Mouse (Mus musculus) small intestine, adult 2 months (tissue): Measurements from ENCODE around the gene Hemgn. TPM values are rescaled to one million over a fixed set of nuclear protein-coding genes. Genes with fewer than 3 reads are reported as not detected.

ENCODE experiments used
- H3K27ac ChIP-seq: fragments of 200-500 bp; 2 replicates; pipeline ENCODE4 v1.5.1; 2012; ENCODE audit warnings: low read depth, low read length, control low read depth, inconsistent platforms; ENCODE audit not compliant: insufficient read depth
- H3K27me3 ChIP-seq: fragments of 200-500 bp; 2 replicates; pipeline ENCODE4 v1.6.1; 2012; ENCODE audit warnings: mild to moderate bottlenecking, moderate library complexity, low read length, inconsistent platforms; ENCODE audit not compliant: control insufficient read depth, insufficient read depth
- H3K36me3 ChIP-seq: fragments of 200-500 bp; 2 replicates; pipeline ENCODE4 v1.6.1; 2012; ENCODE audit warnings: mild to moderate bottlenecking, low read length, control low read depth, inconsistent platforms; ENCODE audit not compliant: control insufficient read depth, insufficient read depth
- H3K4me1 ChIP-seq: fragments of 200-500 bp; 2 replicates; pipeline ENCODE4 v1.6.1; 2012; ENCODE audit warnings: low read length, inconsistent platforms, mixed read lengths; ENCODE audit not compliant: control insufficient read depth, insufficient read depth, insufficient read length
- H3K4me3 ChIP-seq: fragments of 200-500 bp; 2 replicates; pipeline ENCODE4 v1.5.1; 2012; ENCODE audit warnings: low read depth, mild to moderate bottlenecking, control low read depth, inconsistent platforms, low read length, moderate library complexity
- CTCF ChIP-seq: fragments of 200-500 bp; IDR thresholded peaks from 2 replicates; pipeline ENCODE4 v1.5.1; 2012; ENCODE audit warnings: low read depth, mild to moderate bottlenecking, control low read depth, inconsistent platforms, low read length, moderate library complexity, mixed read lengths; ENCODE audit not compliant: insufficient replicate concordance, insufficient read length; ENCODE audit errors: extremely low read depth
- POLR2A ChIP-seq: fragments of 200-500 bp; IDR thresholded peaks from 2 replicates; pipeline ENCODE4 v1.6.1; 2012; ENCODE audit warnings: low read depth, mild to moderate bottlenecking, control low read depth, inconsistent platforms, low read length, moderate library complexity
- WGBS: fragments of 180-500 bp; shearing (Covaris S2); methylation state at CpG from one replicate; pipeline ENCODE4 v1.1.7; 2018; 5-methylcytosine and 5-hydroxymethylcytosine counted together
- polyA plus RNA-seq: library from polyadenylated mRNA; depleted of rRNA; stranded (reverse); fragments of >200 nt; gene quantifications from 2 replicates; pipeline ENCODE4 v1.2.3, GENCODE M21; 2012

Hemgn gene
- polyA plus RNA-seq, 1 experiment: not detected

DNA sequence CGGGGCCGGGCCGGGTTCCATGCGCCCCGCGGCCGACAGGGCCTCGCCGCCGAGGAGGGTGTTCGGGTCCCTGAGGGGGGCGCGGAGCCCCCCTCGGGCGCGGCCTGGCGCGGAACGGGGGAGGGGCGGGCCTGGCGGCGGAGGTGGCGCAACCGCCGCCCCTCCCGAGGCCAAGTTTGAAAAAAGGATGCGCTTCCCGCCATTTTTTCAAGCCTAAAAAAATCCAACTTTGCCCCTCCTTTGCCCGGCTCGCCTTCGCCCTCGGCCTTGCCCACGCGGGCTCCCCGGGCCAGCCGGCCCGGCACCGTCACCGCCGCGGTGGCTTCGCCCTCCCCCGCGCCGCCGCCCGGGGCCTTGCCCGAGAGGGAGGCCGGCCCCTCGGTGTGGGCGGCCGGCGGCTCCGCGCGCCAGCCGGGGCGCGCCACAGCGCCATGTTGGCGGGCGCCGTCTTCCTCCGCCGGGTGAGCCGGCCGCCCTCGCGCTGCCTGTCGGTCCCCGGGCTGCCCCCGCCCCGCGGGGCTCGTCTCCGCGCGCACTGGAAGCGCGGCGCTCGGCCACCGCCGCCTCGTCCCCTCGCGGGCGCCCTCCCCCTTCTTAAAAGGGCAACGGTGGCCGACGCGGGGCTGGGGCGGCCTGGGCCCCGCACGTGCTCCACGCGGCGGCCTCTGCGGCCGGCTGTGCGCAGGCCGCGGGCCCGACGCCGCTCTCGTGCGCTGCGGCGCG is 38.6 kb upstream of the Hemgn start:
- Histone ChIP-seq H3K36me3 (no peaks in the 10 kb centered on the region), H3K4me1 (peaks cover 12% of the 10 kb centered on the region), H3K4me3 (peak overlapping the region; percentile 99), H3K27ac (peak overlapping the region; percentile 86), H3K27me3 (no peaks in the 10 kb centered on the region)
- under 1% methylated on average over 94 of the region's 111 CpGs for WGBS
- TF ChIP-seq CTCF (no peak), POLR2A (no peak; the same call in 1 of the 2 replicates)

DNA sequence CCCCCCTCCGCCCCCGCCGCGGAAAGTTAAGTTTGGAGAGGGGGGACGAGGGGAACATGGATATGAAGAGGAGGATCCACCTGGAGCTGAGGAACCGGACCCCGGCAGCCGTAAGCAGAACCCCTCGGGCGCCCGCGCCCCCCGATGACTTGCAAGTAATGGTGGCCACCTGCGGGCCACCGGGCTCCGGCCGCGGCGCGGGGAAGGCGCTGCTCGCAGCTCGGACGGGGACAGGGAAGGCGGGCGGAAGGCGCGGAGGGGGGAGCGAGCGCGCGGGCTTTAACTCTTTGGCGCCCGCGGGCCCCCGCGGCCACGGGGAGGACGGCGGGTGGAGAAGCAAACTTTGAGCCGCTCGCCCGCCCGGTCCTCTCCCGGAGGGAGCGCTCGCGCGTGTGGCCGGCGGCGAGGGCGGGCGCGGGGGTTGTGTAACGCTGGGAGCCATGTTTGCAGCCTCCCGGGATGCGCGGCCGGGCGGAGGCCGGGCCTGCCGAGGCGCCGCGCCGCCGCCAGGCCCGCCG is 38.0 kb upstream of the Hemgn start:
- peaks cover 12% of the 10 kb centered on the region for H3K4me1 ChIP-seq
- TF ChIP-seq CTCF (no peak), POLR2A (no peak)
- no peaks in the 10 kb centered on the region for H3K27me3 ChIP-seq
- peak overlapping the region; percentile 99 for H3K4me3 ChIP-seq
- H3K27ac ChIP-seq: peak overlapping the region; percentile 86
- no peaks in the 10 kb centered on the region for H3K36me3 ChIP-seq
- WGBS: 2% methylated on average over 63 of the region's 70 CpGs

DNA sequence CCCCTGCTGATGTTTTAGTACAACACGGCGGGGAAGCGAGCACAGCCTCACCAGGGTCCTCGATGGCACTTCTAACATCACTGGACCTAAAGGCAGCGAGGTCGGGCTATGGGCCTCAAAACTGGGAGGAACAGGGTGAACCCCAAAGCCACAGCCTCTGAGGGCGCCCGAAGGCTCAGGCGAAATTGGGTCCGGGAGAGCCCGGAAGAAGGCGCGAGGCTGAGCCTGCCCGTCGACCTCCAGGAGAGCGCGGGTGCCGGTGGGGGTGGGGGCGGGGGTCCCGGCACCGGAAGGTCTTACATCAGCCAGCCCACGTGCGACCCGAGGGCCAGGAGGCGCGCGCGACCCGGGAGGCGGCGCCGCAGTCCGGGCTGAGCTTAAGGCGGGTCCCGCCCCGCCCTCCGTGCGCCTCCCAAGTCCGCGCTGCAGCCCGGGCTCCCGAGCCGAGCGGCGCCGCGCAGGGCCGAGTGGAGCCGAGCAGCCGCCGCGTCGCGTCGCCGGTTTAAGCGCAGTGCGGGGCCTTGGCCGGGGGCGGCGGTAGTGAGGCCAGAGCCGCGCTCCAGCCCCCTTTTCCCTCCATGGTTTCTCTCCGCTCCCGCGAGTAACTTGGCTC is 37.3 kb upstream of the Hemgn start, which contains the start of gene Anp32b:
Gene Anp32b, plus strand, starts transcription at position 384 of the 613 bp plus-strand sequence.
- Histone ChIP-seq H3K4me1 (peaks cover 12% of the 10 kb centered on the region), H3K4me3 (peak within 1 kb of the TSS; percentile 99), H3K27me3 (no peaks in the 10 kb centered on the region), H3K36me3 (no peaks in the 10 kb centered on the region), H3K27ac (peak within 1 kb of the TSS; percentile 86)
- TF ChIP-seq POLR2A (peak; percentile 35; the same call in 1 of the 2 replicates), CTCF (peak; percentile 35; the same call in 1 of the 2 replicates)
- under 1% methylated on average over 66 of the region's 66 CpGs for WGBS

DNA sequence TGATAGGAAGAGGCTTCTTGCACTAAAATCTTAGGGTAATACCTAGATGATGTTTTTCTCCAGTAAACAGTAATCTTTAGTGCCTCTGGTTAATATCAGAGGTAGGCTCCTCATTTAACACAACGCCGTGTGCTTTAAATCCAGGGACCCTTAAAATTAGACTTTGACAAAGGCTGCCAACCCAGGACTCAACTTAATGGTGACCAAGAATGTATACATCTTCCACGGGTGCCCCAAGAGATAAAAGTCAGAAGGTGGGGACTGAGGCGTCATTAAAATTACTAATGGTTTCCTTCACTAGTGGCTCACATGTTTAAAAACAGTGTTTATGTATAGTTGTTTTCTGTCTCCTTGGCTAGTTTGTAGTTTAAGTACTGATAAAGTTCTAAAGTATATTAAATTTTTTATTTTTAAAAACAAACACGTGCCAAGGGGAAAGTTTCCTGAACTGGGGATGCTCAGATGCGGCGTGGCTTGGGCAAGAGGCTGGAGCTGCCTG is 36.8 kb upstream of the Hemgn start:
- TF ChIP-seq CTCF (no peak), POLR2A (no peak)
- no peak overlapping the region for H3K27ac ChIP-seq
- peaks cover 12% of the 10 kb centered on the region for H3K4me1 ChIP-seq
- H3K36me3 ChIP-seq: no peaks in the 10 kb centered on the region
- WGBS: 42% methylated on average over 7 of the region's 7 CpGs
- peak overlapping the region; percentile 99 for H3K4me3 ChIP-seq
- no peaks in the 10 kb centered on the region for H3K27me3 ChIP-seq

DNA sequence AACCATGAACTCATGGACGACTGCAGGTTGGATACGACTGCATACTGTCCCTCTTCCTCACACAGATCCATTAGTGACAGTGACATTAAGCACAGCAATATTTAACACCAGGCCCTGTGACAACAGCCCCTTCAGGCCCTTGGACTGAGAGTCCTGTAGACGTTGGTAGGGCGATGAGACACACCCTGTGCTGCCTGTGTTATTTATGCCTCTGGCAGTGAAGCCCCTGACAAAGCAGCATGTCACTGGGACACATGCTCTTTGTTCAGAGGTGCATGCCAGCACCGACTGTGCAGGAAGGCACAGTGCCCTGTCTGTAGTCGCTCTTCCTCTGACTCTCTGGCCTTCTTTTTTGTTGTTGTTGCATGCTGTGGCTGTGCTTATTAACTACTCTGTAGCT is 35.6 kb upstream of the Hemgn start:
- Histone ChIP-seq H3K4me1 (peaks cover 12% of the 10 kb centered on the region), H3K36me3 (no peaks in the 10 kb centered on the region), H3K27me3 (no peaks in the 10 kb centered on the region), H3K4me3 (no peak overlapping the region), H3K27ac (no peak overlapping the region)
- TF ChIP-seq POLR2A (no peak), CTCF (no peak)
- 63% methylated on average over 6 of the region's 6 CpGs for WGBS

DNA sequence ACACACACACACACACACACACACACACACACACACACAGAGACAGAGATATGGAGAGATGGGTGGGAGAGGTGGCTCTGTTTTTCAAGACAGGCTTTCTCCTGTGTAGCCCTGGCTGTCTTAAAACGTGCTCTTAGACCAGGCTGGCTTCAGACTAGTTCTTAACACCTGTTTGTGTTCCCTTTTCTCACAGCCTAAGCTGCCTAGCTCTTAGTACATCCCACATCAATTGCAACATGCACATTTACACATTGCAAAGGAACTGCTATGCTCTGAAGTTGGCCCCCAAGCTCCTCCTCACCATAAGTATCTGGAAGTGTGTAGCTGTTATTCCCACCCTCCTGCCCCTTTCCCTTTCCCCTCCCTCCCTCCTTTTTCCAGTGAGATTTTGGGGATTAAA is 34.2 kb upstream of the Hemgn start:
- no peaks in the 10 kb centered on the region for H3K36me3 ChIP-seq
- H3K27ac ChIP-seq: no peak overlapping the region
- WGBS: 55% methylated on average over 1 of the region's 1 CpGs
- no peaks in the 10 kb centered on the region for H3K27me3 ChIP-seq
- H3K4me1 ChIP-seq: peaks cover 3% of the 10 kb centered on the region
- H3K4me3 ChIP-seq: no peak overlapping the region
- no peak for TF ChIP-seq CTCF
- TF ChIP-seq POLR2A: no peak

DNA sequence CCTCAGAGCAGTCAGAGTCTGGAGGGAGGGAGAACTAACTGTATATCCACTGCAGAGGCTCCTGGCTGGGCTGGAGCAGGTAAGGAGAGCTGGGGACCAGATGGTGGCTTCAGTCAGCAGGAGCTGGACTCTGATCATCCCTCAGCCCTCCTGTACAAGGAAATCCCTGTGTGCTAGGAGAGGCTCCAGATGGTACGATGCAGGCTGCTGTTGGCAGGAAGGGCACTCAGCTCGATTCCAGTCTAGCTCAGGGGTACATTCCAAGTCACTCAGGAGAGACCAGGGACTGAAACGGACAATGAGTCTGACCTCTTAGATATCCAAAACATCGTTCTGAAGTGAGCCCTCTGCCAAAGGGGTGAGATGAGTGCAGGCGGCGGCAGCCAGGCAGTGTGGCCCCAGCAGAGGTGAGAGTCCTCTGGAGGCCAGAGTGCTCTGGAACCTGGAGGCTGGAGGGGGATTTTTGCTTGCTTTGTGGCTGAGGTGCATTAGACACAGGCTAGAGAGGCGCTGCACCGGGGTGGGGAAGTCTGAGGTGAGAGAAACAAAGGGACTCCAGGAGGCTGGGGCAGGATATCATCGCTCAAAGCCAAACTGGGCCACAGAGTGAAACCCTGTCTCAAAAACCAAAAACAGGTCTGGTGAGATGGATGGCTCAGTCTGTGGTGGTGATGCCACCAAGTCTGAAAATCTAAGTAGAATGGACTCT is 32.1 kb upstream of the Hemgn start:
- Histone ChIP-seq H3K4me1 (peaks cover 1% of the 10 kb centered on the region; the same call in 1 of the 2 replicates), H3K36me3 (no peaks in the 10 kb centered on the region), H3K27me3 (no peaks in the 10 kb centered on the region), H3K27ac (no peak overlapping the region), H3K4me3 (no peak overlapping the region)
- WGBS: 41% methylated on average over 9 of the region's 9 CpGs
- TF ChIP-seq CTCF: no peak
- no peak for TF ChIP-seq POLR2A
